Mouse (Mus musculus) right cerebral cortex, postnatal 25 days (tissue): ENCODE results near the gene Kcnmb2.
A peak's percentile ranks its signal among the peaks of the same experiment; 100 is the strongest.

Experiments
- DNase-seq: peaks from one replicate; pipeline ENCODE4 v3.0.0; 2022

Gene Kcnmb2

GRCm38 (mm10) chr3:32020981-32021380 is 118.7 kb downstream of the Kcnmb2 start:
- DNase-seq, result no peak

GRCm38 (mm10) chr3:32029375-32030050 is 127.2 kb downstream of the Kcnmb2 start:
- no peak for DNase-seq

- no peak for DNase-seq
Measured at GRCm38 (mm10) chr3:32032381-32032780, 130.1 kb downstream of the Kcnmb2 start.

- DNase-seq, result peak; percentile 73
Measured at GRCm38 (mm10) chr3:32043814-32044213, 141.5 kb downstream of the Kcnmb2 start.

GRCm38 (mm10) chr3:32048777-32049176 is 146.5 kb downstream of the Kcnmb2 start:
- no peak for DNase-seq

GRCm38 (mm10) chr3:32052596-32052995 is 150.3 kb downstream of the Kcnmb2 start:
- no peak for DNase-seq

GRCm38 (mm10) chr3:32053610-32054241 is 151.4 kb downstream of the Kcnmb2 start:
- no peak for DNase-seq

- DNase-seq, result no peak
Measured at GRCm38 (mm10) chr3:32059888-32060656, 157.8 kb downstream of the Kcnmb2 start.

- DNase-seq, result no peak
Measured at GRCm38 (mm10) chr3:32062685-32063084, 160.4 kb downstream of the Kcnmb2 start.

- DNase-seq, result no peak
Measured at GRCm38 (mm10) chr3:32063312-32063711, 161.0 kb downstream of the Kcnmb2 start.

- DNase-seq, result no peak
Measured at GRCm38 (mm10) chr3:32067004-32067935, 165.0 kb downstream of the Kcnmb2 start.

GRCm38 (mm10) chr3:32073881-32074280 is 171.6 kb downstream of the Kcnmb2 start:
- DNase-seq, result no peak

- no peak for DNase-seq
Measured at GRCm38 (mm10) chr3:32088762-32089161, 186.5 kb downstream of the Kcnmb2 start.

- no peak for DNase-seq
Measured at GRCm38 (mm10) chr3:32101391-32101790, 199.1 kb downstream of the Kcnmb2 start.

- no peak for DNase-seq
Measured at GRCm38 (mm10) chr3:32119851-32120250, 217.5 kb downstream of the Kcnmb2 start.

GRCm38 (mm10) chr3:32121731-32122130 is 219.4 kb downstream of the Kcnmb2 start:
- DNase-seq, result no peak

- no peak for DNase-seq
Measured at GRCm38 (mm10) chr3:32125431-32125830, 223.1 kb downstream of the Kcnmb2 start.

- no peak for DNase-seq
Measured at GRCm38 (mm10) chr3:32128391-32128790, 226.1 kb downstream of the Kcnmb2 start.

- DNase-seq, result no peak
Measured at GRCm38 (mm10) chr3:32130696-32131095, 228.4 kb downstream of the Kcnmb2 start.

- DNase-seq, result no peak
Measured at GRCm38 (mm10) chr3:32132395-32133004, 230.2 kb downstream of the Kcnmb2 start.

GRCm38 (mm10) chr3:32144194-32144593 is 241.9 kb downstream of the Kcnmb2 start:
- DNase-seq, result no peak

- DNase-seq, result no peak
Measured at GRCm38 (mm10) chr3:32144655-32145054, 242.3 kb downstream of the Kcnmb2 start.
